Comparison of ENCODE assay signal across 18 mouse cellular contexts in the genomic region with DNA sequence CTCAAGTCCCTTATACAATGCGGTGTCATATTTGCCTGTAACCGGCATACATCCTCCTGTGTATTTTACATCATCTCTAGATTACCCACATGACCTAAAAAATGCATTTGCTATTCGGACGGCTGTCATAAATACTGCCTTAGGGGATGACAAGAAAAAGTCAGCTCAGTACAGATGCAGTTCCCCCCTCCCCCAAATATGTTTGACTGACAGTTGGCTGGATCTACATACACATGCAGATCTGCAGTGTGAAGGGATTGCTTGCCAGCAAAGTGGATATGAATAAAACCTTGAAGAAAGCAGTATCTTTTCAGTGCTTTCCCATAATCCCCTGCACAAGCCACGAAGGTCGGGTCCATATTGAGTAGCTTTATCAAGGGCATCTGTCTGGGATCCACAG. TPM values are rescaled to one million over a fixed set of nuclear protein-coding genes. Genes with fewer than 3 reads are reported as not detected.
"Had no signal": no experiment of that assay in that cellular context is flagged by ENCODE, and none has a peak within 500 bp of the region (broad histone marks: within the 10 kb centered on the region; RNA-seq: fewer than 3 reads in every experiment).

No protein-coding gene starts in this region.

- H3K4me3 ChIP-seq: limb, embryonic 12.5 days; liver, embryonic 13.5 days; lung, embryonic 15.5 days; megakaryocyte, embryonic 14.5 days; midbrain, embryonic 12.5 days; neural tube, embryonic 12.5 days; stomach, embryonic 15.5 days had no signal

- DNase-seq: kidney, adult 18-20 months; kidney, postnatal 10 days; liver; liver, embryonic 13.5 days; liver, postnatal 0 days; lung, postnatal 14 days; right cerebral cortex, postnatal 14 days; thymus, adult 2 months; thymus, postnatal 25 days had no signal

- H3K9ac ChIP-seq: limb, embryonic 12.5 days; liver, embryonic 13.5 days; liver, postnatal 0 days; lung, embryonic 15.5 days; midbrain, embryonic 12.5 days; neural tube, embryonic 12.5 days; stomach, embryonic 15.5 days had no signal

- H3K27me3 ChIP-seq: limb, embryonic 12.5 days; liver, embryonic 13.5 days; lung, embryonic 15.5 days; neural tube, embryonic 12.5 days; stomach, embryonic 15.5 days had no signal

- ATAC-seq: liver, postnatal 0 days had no signal

- H3K27ac ChIP-seq: limb, embryonic 12.5 days; liver, embryonic 13.5 days; lung, embryonic 15.5 days; macrophage; midbrain, embryonic 12.5 days; neural tube, embryonic 12.5 days; stomach, embryonic 15.5 days had no signal

- H3K4me1 ChIP-seq: limb, embryonic 12.5 days; liver, embryonic 13.5 days; lung, embryonic 15.5 days; neural tube, embryonic 12.5 days; stomach, embryonic 15.5 days had no signal

- H3K36me3 ChIP-seq: limb, embryonic 12.5 days; liver, embryonic 13.5 days; lung, embryonic 15.5 days; midbrain, embryonic 12.5 days; neural tube, embryonic 12.5 days; stomach, embryonic 15.5 days had no signal

- H3K4me2 ChIP-seq: limb, embryonic 12.5 days; liver, embryonic 13.5 days; lung, embryonic 15.5 days; midbrain, embryonic 12.5 days; neural tube, embryonic 12.5 days; stomach, embryonic 15.5 days had no signal

- H3K9me3 ChIP-seq: limb, embryonic 12.5 days; liver, embryonic 13.5 days; lung, embryonic 15.5 days; megakaryocyte, embryonic 14.5 days; midbrain, embryonic 12.5 days; neural tube, embryonic 12.5 days; stomach, embryonic 15.5 days had no signal

RNA-seq across cellular contexts. Expression of a gene that starts 15.8 kb away (rescaled TPM):
- total RNA-seq: monocyte, adult 5-6 weeks; neutrophil, adult 5-6 weeks had no signal
- polyA plus RNA-seq: liver, postnatal 0 days; macrophage had no signal
